Mouse (Mus musculus): ENCODE measurements around the gene Ranbp3l.
A peak's percentile ranks its signal among the peaks of the same experiment; 100 is the strongest.

The Ranbp3l gene

DNA sequence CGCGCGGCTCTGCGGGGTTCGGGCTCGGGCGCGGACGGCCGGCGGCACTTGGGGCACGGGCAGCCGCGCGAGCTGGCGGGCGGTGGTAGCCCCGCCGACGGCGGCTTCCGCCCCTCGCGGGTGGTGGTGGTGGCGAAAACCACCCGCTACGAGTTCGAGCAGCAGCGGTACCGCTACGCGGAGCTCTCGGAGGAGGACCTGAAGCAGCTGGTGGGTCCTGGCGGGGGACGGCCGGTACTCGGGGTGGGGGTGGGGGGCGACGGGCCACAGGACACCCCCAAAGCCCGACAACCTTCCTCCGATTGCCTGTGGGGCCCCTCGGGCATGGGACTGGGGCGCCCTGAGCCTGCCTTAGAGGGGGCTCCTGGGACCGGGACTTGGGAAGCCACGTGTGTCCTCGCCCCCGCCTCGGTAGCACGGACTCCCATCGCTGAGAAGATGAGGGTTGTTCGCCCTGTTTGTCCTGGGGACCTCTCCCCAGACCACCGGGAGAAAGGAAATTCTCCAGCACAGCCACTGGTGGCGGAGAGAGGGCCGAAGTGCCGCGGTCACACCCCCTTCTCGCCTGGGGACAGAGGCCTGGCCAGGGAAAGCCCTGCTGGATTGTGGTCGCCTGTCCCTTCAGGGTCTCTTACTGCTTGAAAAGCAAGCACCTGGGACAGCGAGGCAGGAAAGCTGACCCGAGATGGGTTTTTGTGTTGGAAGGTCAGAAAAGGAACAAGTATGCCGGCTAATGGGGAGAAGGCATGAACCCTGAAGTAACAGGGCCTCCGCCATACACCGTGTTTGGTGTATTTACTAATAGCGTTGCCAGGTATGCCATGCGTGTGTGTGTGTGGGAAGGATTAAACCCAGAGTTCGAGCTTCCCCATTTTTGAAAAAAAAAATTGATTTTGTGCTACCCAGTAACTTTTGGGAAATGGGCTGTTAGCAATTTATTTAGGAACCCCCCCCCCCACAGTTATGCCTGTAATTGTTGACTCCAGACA is 104.1 kb downstream of the Ranbp3l start:
- DNase-seq, result peak; percentile 27 to 45

DNA sequence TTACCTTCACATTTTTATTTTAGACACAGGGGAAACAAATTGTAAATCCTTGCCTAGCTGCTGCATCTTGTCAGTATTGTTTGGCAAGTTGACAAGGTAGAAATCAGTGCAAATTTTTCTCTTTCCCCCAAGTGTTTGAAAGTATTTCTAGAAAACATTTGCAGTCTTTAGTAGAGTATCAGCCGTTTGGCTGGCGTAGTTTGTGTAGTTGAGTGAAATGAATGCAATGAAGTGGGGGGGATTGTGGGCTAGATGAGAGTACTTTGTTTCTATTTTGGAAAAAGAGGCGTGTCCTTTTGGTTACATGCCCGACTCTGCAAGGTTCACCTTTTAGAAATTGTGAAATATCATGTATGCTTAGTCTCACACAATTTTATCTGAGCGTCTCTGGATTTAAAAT is 104.9 kb downstream of the Ranbp3l start:
- no peak for DNase-seq

DNA sequence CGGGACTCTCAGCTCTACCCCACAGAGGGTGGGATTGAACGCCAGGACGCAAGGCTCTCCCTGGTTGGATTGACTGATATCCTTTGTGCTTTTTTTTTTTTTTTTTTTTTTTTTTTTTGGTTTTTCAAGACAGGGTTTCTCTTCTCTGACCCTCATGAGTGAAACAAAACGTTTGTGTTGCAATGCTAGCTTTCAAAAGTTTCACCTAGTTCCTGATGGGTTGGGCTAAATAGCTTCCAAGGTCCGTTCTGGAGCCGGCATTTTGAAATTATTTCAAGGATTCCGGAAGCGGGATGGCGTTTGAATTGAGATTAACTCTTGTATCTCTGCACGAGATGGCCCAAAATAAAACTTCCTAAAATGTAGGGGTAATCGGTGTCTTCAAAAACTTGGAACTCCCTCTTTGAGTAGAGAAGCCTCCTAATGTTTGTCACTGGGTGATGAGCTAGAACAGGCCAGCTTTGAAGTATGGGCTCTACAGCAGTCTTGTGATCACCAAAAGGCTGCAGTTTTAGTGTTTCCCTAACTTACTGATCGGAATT is 105.4 kb downstream of the Ranbp3l start:
- no peak for DNase-seq

DNA sequence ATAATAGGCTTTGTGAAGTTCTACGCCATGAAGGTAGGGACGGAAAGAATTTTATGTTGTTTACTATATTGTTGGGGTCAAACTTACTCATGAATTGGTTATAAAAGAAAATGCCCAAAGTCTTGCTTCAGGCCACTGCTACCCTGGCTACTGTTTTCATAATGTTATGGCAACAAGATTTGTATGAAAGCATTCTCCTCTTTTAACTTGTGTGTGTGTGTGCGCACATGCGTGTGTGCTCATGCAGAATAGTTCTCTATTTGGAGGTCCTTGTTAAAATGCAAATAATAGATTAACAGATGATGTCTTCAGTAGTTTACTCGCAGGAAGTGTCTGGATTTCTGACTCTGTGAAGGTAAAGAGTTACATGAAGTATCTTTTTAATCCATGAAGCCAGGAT is 105.9 kb downstream of the Ranbp3l start:
- DNase-seq, result no peak

DNA sequence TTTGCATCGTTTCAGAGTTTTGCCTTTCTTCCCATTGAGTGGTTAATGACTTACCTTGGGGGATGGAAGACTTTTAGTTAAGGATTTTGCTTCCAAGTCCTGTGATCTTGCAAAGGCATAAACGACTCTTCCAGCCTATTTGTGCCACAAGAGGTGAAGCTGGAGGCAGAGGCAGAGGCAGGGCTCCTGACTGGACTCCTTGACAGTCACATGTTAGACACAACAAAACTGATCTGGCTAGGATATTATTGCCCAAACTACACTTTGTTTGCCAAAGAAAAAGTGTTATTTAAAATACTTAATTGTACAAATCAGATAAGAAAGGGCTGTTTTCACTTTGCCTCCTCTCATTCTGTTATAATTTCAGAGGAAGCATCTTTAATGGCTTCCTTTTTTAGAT is 106.4 kb downstream of the Ranbp3l start:
- DNase-seq, result no peak

DNA sequence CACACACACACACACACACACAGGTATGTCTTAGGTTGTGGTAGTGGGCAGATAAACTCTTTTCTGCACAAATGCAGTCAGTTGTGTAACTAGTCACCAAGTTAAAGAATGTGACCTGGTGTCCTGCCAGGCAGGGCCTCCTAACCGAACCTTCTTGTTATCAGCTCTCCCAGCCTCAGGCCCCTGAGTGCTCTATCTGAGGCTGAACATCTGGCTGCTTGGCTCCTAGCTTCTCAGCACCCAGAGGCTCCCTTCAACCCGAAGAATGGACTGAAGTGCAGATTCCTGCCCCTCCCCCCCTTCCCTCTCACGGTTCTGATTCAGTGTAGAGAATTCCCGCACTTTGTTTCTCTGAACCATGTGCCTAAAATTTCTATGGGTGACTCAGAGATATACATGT is 106.9 kb downstream of the Ranbp3l start:
- DNase-seq, result no peak

DNA sequence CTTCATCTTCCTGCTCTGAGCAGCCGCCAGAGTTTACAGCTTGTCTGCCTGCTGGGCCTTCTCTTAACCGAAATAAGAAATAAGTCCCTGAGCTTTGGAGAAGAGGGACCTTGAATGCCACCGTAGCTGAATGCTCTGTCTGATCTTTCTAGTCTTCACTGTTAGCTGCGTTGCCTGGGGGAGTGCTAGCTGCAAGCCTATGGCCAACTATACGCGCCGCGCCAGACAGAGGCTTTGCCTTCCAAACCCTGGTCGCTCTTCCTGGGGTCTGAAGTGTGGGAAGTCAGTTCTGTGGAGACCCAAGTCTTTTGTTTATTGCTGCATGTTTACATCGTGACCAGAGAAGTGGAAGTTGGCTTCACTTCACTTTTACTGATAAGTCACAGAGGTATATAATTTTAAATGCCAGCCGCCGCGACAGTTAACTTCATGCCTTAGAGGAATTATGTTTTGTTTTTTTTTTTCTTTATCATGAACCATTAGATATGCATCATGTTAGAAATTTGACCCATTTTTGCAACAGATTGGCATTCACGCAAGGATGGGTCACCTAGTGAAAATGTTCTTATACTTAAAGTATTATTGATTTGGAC is 108.0 kb downstream of the Ranbp3l start:
- DNase-seq, result no peak

DNA sequence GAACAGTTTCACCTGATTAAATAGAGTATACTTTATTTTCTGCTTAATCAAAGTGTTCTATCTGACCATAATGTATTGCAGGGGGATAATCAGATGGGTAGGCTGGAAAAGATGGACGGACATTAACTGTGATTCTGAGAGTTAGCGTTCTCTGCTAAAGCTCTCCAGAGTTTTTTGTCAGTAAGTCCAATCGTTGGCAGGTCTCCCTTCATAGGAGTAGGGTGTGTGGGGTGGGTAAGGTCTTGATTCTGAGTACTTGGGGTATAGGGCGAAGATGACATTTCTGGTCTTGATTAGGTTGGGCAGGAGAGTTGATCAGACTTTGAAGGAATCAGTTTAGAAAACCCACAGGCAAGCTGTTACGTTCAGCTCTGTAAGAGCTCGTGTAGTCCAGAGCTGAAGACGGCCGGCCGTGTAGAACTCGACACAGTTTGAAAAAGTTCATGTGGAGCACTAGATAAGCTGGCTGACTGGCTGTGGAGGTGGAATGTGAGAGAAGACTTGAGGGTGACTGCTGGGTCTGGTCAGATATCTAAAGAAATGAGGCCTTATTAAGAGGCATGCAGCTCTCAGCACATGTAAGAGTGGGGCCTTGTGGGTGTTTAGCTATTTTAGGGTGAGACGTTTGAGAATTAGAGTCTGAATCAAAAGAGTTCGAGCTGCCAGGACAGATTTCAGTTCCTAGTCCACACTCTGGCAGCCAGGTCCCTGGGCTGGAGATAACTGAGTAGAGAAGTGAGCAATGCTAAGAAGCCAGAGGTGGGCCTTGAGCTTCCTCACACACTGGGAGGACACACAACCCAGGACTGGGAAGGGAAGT is 110.9 kb downstream of the Ranbp3l start:
- no peak for DNase-seq

DNA sequence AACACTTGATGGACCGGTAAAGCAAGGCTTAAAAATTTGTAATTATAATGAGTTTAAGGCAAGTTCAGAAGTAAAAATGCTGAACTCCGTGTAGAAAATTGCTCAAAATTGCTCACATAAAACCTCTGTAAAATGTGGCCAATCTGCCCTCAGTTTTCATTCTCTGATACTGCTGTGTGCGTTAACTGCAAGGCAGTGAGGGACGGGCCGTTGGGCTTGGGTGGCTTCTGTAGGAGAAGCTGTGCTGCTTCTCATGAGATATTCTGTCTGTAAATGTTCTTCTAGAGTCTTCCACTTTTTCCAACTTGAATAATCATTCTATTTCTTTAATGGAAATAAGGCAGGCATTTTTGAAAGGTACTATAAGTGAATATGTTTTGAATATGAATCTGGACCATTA is 111.9 kb downstream of the Ranbp3l start:
- DNase-seq, result no peak

DNA sequence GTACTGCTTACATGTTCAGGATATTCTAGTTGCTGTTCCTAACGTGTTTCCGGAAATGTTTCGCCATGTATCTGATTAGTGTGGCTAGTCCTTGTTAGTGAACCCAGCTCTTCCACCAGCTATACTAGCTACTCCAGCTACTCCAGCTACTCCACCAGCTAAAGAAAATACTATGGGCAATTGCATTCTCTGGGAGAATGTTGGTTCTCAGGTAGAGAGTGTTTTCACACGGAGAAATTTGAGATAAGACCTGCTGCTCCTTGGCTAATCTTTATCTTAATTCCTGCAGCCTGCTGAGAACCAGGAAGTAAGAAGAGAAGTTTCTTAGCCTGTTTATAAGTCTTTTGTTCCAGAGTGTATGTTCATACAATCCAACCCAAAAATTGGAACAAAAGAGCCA is 112.5 kb downstream of the Ranbp3l start:
- no peak for DNase-seq

DNA sequence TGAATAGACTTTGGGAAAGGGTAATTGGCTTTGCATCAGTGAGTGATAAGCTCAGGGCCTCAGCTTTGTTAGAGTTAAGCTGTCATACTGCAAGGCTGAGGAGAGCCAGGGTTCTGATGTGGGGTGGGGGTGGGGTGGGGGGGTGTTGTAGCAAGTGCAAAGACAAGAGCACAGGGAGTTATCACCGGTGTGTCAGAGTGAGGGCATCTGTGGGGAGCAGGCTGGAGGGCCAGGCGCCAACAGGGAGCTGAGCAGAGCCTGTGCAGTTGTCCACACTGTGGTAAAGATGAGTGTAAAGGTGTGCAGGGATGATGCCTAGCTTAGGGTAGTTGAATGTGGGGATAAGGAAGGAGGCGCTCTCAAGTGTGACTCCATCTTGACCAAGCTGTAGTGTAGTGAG is 113.5 kb downstream of the Ranbp3l start:
- no peak for DNase-seq

DNA sequence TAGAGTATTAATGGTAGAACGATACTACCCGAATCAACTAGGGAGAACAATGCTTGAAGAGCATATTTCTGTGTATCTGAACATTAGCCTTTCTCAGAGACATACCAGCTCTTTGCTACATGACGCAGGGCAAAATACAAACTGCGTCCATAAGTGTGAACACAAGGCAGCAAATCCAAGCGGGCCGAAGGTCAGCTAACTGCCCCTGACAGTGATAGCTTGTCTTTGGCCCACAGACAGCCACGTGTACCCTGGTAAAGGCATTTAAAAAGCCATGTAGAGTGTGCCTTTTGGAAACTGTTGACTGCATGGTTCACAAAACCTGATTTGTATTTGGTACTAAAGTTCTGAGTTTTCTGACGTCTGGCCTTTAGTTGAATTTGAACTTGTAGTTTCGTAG is 115.0 kb downstream of the Ranbp3l start:
- DNase-seq, result no peak

DNA sequence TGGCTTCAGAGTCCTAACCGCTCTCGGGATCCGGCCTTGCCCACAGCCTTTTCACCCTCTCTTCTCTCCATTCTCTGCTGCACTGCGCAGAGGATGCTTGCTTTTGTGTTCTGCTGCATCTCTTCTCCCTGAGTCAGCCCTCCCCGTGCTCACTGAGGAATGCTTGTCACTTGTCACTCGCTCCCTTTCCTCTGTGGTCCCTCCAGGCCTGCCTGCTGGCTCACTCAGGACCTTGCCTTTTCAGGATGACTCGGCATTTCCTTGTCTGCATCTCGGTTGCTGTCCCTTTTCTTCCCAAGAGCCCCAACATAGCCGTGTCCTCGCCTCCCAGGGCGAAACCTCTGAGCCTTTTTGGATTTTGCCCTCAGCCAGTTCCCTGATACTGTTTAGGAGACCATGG is 119.1 kb downstream of the Ranbp3l start:
- DNase-seq, result no peak

DNA sequence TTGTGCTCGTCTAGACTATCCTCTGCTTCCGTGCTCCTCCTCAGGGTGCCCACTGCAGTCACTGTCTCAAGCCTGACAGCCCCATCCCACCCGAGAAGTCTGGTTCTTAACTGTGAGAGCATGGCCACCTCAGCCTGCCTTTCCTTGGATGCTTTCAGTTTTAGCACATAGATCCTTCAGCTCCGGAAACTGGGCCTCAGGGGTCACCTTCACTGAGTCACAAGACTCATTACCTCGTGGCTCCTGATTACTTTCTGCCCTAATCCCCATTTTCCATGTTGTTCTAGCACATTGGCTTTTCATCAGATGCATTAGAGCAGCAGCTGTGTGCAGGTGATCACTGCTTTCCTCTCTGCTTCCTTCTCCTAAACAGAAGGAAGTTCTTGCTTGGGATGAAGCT is 119.7 kb downstream of the Ranbp3l start:
- no peak for DNase-seq

DNA sequence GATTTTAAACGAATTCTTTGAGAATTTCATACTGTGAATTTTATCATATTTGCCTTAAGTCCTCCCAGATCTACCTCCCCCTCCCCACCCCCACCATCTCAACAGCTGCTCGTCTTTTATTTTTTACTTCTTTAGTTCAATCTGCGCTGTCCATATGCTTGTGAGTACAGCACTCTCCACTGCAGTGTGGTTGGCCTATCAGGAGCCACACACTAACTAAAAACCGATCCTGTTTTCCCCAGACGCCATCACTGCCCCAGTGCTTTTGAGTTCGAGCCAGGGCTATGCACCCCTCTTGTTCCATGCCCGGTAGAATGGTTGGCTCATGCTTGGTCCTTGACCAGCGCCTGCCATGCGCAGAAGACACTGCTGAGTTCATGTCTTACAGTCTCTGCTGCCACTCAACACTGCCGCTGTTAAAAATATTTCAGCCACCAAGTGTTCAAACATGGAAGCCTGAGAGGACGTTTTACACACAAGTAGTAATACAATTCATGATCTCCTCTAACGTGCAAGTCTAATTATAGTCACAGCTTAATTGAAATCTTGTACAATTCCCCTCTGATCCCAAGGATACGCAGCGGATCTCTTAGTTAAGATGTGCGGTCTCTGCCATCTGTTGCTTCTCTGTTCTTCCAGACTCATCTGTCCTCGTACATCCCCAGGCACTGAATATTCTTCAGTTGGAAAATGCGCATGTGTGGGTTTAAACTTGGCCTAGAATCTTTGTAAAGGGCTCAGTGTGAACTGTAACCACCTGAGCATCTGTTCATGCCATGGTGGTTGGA is 120.3 kb downstream of the Ranbp3l start:
- no peak for DNase-seq

DNA sequence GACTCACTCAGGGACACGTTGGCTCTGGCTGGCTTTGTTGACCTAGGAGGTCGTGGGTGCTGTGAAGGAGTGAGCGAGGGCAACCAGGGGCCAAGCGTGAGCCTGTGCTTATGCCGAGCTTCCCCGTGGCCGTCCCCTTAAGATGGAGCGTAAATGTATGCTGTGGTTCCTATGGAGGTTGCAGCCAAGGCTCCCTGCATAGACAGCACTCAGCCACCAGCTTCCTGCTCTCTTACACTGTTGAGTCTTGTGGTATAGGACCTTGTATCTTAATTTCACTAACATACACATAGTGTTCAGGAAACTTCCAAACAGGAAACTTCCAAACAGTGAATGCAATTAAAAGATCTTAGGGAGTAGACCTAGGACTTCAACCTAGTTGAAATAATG is 120.9 kb downstream of the Ranbp3l start:
- no peak for DNase-seq

DNA sequence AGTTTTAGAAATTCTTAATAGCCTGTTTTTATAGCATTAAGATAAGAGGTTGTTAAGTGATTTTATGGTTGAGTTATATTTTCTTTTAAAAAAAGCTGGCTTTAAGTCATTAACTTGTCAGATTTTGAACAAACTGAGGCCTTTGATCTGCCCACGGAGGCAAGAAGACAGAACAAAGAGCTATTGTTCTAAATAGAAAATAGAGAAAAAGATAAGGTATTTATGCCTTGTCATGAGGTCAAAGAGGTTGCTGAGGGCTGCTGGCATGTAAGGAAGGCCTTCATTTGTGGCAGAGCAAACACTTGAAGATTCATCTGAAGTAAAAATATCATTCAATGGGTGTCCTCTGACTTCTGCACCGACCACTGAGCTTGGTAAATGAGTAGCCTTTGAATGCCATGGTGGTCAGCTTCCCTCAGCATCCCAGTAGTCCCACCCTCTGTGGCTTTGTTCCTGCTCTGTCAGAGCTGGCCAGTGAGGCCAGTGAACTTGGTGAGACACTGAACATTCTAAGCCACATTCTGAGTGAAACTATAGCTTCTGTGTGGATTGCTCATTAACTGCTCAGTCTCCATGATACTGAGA is 121.5 kb downstream of the Ranbp3l start:
- DNase-seq, result no peak

DNA sequence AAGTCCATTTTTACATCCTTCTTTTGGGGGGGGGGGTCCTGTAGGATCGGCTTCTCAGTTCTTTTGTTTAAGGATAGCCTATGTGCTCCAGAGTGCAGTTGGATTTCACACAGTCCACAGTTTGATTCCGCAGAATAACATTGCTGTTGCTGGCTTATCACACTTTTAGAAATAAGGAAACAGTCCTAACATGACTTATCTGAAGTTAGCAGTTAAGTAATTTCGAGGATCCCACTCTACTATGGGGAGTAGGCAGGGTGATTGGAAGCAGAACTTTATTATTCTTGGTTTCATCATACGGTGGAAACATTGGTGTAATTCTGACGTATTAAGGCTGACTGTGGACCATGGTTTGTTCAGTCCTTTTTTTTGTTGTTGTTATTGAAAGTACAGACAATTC is 122.9 kb downstream of the Ranbp3l start:
- no peak for DNase-seq

DNA sequence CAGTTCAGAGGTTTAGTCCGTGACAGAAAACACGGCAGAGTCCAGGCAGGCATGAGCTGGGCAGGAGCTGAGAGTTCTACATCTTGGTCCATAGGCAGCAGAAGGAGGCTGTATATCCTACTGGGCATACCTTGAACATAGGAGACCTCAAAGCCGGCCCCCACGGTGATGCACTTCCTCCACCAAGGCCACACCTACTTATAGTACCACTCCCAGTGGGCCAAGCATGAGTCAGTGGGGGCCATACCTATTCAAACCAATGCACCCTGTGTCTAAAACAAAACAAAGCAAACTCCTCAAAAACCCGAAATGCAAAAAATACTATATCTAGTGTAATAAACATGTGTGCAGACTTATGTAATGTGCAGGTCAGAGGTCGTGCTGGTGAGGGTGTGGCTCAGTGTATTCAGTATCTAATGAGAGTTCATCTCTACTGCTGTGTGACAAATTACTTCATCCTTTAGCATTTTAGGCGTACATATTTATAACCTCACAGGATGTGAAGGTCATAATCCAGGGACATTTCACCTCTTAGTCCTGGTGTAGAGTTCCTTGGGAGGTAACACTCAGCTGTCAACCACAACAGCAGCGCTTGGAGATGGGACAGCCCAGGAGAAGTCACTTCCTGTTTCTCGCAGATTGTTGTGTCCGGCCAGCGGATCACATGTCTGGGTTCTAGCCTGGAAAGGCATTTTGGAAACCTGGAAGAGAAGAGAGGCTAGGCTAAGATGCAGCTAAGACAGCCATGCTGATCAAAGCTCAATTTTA is 126.0 kb downstream of the Ranbp3l start:
- no peak for DNase-seq

DNA sequence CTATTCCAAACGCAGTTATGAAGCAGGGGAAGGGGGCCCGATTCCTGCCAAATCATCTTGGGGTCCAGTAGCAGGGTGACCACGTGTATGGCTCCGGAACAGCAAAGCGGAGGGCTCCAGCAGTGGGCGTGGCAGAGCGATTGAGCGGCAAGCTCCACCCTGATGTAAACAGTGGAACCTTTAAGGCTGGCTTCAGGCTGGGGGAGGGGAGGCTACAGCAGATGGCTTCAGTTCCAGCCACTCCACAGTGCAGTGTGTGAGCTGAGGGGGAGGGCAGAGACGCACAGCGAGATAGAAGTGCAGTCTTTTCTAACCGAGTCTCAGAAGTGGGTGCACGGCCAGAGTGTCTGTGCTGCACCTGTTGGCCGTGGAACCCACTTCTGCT is 126.6 kb downstream of the Ranbp3l start:
- no peak for DNase-seq

DNA sequence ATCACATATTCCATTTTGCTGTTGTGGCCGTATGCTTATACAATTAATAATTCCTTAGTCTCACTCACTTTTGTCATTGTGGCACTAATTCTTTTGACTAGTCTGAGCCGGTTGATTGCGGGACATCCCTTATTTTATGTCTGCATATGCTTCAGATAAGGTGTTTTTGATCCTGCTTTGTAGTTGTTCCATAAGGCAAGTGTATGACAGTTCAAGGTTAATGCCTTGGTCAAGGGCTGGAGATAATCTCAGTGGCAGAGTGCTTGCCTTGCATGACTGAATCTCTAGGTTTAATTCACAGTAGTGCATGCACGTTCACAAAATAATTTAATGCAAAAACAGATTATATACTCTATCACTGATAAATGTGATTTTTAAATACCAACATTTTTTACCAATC is 129.1 kb downstream of the Ranbp3l start:
- DNase-seq, result no peak

Data from spleen, adult 18-20 months (tissue).